Mouse (Mus musculus) brain, embryonic 14.5 days (tissue): ENCODE measurements around the gene Gm49333. TPM values are rescaled to one million over a fixed set of nuclear protein-coding genes. Genes with fewer than 3 reads are reported as not detected.
A peak's percentile ranks its signal among the peaks of the same experiment; 100 is the strongest.

Experiments used
- DNase-seq: peaks from one replicate; pipeline ENCODE4 v3.0.0-alpha.2; 2011; ENCODE audit warnings: low read depth
- CTCF ChIP-seq: fragments of 200-500 bp; IDR thresholded peaks from 2 replicates; pipeline ENCODE4 v1.5.1; 2012; ENCODE audit warnings: inconsistent platforms, mild to moderate bottlenecking, moderate library complexity, borderline replicate concordance; ENCODE audit not compliant: insufficient read depth, insufficient read length; ENCODE audit errors: extremely low read depth
- POLR2A ChIP-seq: fragments of 200-500 bp; IDR thresholded peaks from 2 replicates; pipeline ENCODE4 v1.6.1; 2012; ENCODE audit warnings: mild to moderate bottlenecking, inconsistent platforms, borderline replicate concordance; ENCODE audit not compliant: poor library complexity, insufficient read depth, insufficient read length, severe bottlenecking; ENCODE audit errors: extremely low read depth
- polyA plus RNA-seq: library from polyadenylated mRNA; depleted of rRNA; stranded (reverse); fragments of >200 nt; gene quantifications from 2 replicates; pipeline ENCODE4 v1.2.3, GENCODE M21; 2012

Gene Gm49333
- polyA plus RNA-seq, 1 experiment: not detected

DNA sequence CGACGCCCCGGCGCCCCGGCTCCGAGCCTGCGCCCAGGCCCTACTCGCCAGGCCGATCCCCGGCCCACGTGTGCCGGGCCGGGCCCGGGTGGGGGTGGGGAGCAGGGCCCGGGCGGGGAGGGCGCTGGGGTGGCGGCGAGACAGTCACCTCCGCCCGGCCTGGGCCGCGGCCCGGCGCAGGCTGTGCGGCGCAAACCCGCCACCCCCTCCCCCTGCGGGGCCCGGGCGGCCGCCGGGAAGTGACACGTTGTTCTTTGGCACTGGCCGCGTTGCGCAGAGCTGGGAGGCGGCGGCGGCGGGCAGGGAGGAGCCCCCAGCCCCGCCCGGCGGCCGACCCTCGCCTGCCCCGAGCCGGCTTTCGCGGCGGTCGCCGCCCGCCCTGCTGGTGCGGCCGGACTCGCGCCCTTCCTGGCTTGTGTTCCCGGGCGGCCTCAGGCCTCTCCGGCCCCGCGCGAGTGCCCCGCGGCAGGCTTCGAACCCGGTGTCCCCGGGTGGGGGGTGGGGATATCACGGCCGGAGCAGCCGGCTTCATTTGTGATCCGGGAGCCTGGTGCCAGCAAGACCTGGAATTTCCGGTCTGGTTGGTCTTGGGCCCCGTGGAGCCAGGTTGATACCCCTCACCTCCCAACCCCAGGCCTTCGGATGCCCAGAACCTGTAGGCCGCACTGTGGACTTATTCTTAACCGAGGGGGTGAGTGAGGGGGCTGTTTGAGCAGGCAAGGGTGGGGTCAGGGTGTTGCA, 61.7 kb downstream of the Gm49333 start:
- DNase-seq: peak; percentile 20
- TF ChIP-seq POLR2A (no peak), CTCF (no peak)

- TF ChIP-seq CTCF: no peak
- no peak for TF ChIP-seq POLR2A
- DNase-seq: peak; percentile 2
Observed at GRCm38 (mm10) chr16:20673706-20674303, 62.4 kb downstream of the Gm49333 start.

DNA sequence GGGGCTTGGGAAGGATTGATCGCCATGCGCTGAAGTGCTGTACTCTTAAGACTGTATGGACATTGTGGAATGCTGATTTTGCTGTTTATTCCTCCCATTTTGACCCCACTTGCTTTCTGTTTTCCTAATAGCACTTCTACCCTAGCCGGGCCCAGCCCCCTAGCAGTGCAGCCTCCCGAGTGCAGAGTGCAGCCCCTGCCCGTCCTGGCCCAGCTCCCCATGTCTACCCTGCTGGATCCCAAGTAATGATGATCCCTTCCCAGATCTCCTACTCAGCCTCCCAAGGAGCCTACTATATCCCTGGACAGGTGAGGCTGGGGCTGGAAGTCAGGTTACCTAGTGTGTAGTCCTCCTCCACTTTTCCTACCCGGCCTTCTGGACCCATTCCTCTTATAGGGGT, 63.8 kb downstream of the Gm49333 start:
- DNase-seq: no peak
- TF ChIP-seq POLR2A (no peak), CTCF (no peak)

DNA sequence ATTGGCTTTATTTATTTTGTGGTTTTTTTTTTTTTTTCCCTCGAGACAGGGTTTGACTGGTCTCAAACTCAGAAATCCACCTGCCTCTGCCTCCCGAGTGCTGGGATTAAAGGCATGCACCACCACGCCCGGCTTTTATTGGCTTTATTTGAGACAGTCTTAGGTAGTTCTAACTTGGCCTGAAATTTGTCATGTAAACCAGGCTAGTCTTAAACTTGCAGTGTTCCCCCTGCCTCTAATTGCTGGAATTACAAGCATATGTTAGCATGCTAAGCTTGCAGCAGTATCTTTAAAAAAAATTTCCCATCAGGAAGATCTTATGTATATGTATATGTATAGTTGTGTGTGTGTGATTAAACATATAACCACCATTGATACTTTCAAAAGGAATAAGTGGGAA, 65.3 kb downstream of the Gm49333 start:
- no peak for TF ChIP-seq CTCF
- no peak for TF ChIP-seq POLR2A
- peak; percentile 35 for DNase-seq

GRCm38 (mm10) chr16:20677380-20677779, 66.0 kb downstream of the Gm49333 start:
- TF ChIP-seq CTCF (no peak), POLR2A (no peak)
- DNase-seq: no peak

GRCm38 (mm10) chr16:20677974-20678675, 66.7 kb downstream of the Gm49333 start:
- peak; percentile 54 for DNase-seq
- TF ChIP-seq POLR2A: no peak
- no peak for TF ChIP-seq CTCF

- TF ChIP-seq CTCF (no peak), POLR2A (no peak)
- no peak for DNase-seq
Observed at GRCm38 (mm10) chr16:20690774-20691173, 79.4 kb downstream of the Gm49333 start.

GRCm38 (mm10) chr16:20691617-20692016, 80.2 kb downstream of the Gm49333 start:
- no peak for TF ChIP-seq POLR2A

DNA sequence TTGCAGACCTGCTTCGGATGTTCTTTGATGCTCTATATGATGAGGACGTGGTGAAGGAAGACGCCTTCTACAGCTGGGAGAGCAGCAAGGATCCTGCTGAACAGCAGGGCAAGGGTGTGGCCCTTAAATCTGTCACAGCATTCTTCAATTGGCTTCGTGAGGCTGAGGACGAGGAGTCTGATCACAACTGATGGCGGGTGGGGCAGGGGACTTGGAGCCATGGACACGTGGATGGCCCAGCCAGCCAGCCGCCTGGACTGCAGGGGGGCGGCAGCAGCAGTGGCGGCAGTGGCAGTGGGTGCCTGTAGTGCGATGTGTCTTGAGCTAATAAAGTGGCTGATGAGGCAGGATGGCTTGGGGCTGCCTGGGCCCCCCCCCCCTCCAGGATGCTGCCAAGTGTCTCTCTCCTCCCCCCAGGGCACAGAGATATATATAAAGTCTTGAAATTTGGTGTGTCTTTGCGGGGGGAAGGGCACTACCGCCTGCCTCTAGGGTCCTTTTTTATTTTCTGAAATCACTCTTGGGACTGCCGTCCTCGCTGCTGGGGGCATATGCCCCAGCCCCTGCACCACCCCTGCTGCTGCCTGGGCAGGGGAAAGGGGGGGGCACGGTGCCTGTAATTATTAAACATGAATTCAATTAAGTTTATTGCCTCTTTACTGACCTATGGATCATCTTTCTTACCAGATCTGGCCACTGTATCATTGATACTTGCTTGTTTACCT, 81.0 kb downstream of the Gm49333 start:
- DNase-seq: no peak
- no peak for TF ChIP-seq CTCF
- no peak for TF ChIP-seq POLR2A

More at GRCm38 (mm10) chr16:20691617-20692016, 80.2 kb downstream of the Gm49333 start:
- no peak for DNase-seq

DNA sequence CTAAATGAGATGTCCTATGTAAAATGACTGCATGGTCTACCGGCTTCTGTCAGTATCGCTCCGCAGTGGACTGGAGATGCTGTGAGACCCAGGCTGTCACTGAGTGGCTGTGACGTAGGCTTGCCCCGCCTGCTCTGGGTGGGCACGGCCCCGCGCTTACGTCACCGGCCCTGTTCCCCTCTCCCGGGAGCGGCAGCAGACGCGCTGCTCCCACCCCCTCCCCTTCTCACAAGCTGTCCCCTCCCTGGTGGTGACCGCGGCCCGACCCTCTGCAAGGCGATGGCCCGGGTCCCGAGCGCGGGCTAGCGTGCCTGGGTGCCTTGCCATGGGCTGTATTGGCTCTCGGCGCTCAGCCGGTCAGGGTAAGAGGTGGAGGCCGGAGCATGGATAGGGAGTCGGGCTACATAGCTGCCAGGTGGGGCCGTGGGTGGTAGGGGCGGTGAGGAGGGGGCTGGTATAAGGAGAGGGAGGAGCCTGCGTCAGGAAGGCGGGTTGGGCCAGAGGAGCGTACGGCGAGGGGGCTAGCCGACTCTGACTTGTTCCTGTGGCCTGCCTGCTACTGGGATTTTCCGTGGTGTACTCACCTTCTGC, 81.8 kb downstream of the Gm49333 start, which contains the start of gene Fam131a:
Fam131a (plus strand) TSS at position 131 of the 591 bp plus-strand sequence.
- TF ChIP-seq CTCF (no peak), POLR2A (no peak; the same call in 1 of the 2 replicates)
- DNase-seq: peak; percentile 98
